Mouse (Mus musculus) kidney, adult 2 months (tissue): ENCODE data around the gene Wwox.

Experiments used
- CTCF ChIP-seq: fragments of 200-500 bp; conservative IDR thresholded peaks from 2 replicates; pipeline ENCODE4 v1.5.1; 2011; ENCODE audit warnings: low read depth, mild to moderate bottlenecking, control low read depth, low read length, moderate library complexity, mixed read lengths; ENCODE audit not compliant: insufficient read depth, insufficient read length
- POLR2A ChIP-seq: fragments of 200-500 bp; IDR thresholded peaks from one replicate; pipeline ENCODE4 v1.6.1; 2011; ENCODE audit warnings: low read depth, low read length, control low read depth

DNA sequence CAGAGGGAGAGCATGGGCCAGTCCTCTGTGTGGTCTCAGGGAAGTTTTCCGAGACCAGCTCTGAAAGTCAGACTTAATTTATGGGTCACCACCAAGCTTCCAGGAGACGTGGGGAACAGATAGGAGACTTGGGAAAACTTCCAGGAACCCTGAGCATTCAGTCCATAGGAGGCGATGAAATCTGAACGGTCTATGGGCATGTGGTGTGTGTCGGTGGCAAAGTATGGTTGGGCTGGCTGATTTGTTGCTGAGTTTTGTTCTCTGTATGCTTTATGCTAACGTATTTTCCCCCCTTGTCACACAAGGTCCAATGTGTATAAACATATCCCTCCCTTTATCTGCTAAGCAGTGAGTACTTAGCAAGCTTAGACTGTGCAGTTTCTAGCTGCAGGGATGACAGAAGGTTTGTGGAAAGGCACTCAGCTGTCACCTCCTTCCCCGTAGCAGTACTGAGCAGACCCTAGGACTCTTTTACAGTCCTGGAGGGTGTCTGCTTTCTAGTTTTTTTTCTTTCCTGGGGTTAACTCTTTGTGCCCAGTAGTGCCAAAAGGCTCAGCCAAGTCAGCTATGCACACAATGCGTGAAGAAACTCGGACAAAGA lies 179.6 kb downstream of the Wwox start:
- no peak for TF ChIP-seq POLR2A
- TF ChIP-seq CTCF, result no peak
